Mouse (Mus musculus) layer of hippocampus, adult 6 months (tissue): ENCODE results near the gene Gm9117. TPM values are rescaled to one million over a fixed set of nuclear protein-coding genes. Genes with fewer than 3 reads are reported as not detected.

ENCODE experiments used
- long read RNA-seq, 2 experiments: library from polyadenylated mRNA; unstranded; transcript quantifications; one replicate each; pipeline ENCODE4 v2.0.0; 2019 to 2020
- polyA plus RNA-seq: library from polyadenylated mRNA; unstranded; fragments of <200 nt; fragmentation: Nextera tagmentation; gene quantifications from 2 replicates; pipeline ENCODE4 v1.2.3, GENCODE M21; 2021

Gm9117 gene
- polyA plus RNA-seq = not detected in 2 replicates
- long read RNA-seq, experiment 1 = 0 reads
- long read RNA-seq, experiment 2 = 0 reads

GRCm38 (mm10) chr3:93943443-93943842 lies at the start of gene Gm9117:
Gm9117 (minus strand) TSS chr3:93943543.

GRCm38 (mm10) chr3:93961214-93961613 lies 17.9 kb upstream of the Gm9117 start, which contains the start of gene Tdpoz5:
Tdpoz5 (minus strand) TSS chr3:93961314.

Other genes starting within 250 kb of the Gm9117 start
- gene Gm5773, start 170.5 kb downstream of the Gm9117 start, polyA plus RNA-seq = not detected in 2 replicates
- gene Tdpoz4, start 147.1 kb downstream of the Gm9117 start, polyA plus RNA-seq = not detected in 2 replicates
- gene Tdpoz3, start 117.5 kb downstream of the Gm9117 start, polyA plus RNA-seq = not detected in 2 replicates
- gene Tdpoz5, start 17.8 kb upstream of the Gm9117 start, polyA plus RNA-seq = not detected in 2 replicates
- gene Gm9125, start 111.3 kb upstream of the Gm9117 start, polyA plus RNA-seq = not detected in 2 replicates
- not detected in 2 replicates for gene Gm10697, start 129.1 kb upstream of the Gm9117 start, polyA plus RNA-seq
- gene Gm10696, start 234.7 kb upstream of the Gm9117 start, polyA plus RNA-seq = not detected in 2 replicates